Mouse (Mus musculus): ENCODE measurements around the gene Gm4491. TPM values are rescaled to one million over a fixed set of nuclear protein-coding genes. Genes with fewer than 3 reads are reported as not detected.

The Gm4491 gene
- total RNA-seq, 2 experiments from 2014 or later = not detected

DNA sequence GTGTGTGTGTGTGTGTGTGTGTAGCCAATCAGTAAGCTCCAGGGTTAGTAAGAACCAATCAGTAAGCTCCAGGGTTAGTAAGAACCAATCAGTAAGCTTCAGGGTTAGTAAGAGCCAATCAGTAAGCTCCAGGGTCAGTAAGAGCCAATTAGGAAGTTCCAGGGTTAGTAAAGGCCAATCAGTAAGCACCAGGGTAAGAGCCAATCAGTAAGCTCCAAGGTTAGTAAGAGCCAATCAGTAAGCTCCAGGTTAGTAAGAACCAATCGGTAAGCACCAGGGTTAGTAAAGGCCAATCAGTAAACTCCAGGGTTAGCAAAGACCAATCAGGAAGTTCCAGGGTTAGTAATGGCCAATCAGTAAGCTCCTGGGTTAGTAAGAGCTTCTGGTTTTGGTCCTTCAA, 32.8 kb downstream of the Gm4491 start:
- no peak for DNase-seq

DNA sequence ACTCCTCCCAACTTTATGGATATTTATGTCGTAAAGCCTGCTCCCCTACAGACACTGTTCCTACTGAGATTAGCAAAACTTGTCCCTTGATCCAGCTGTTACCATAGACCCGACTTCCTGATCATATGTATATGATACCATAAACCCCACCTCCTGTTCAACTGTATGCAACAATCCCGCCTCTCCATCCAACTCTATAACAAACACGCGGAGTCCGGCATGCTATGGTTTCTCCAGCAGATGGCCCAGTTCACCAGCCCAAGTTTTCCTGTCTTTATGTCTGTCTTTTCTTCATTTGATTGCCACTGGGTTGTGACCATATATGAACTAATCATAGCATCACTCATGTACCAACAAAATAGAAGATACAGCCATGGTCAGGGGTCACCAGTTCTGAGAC, 40.1 kb downstream of the Gm4491 start:
- no peak for DNase-seq

DNA sequence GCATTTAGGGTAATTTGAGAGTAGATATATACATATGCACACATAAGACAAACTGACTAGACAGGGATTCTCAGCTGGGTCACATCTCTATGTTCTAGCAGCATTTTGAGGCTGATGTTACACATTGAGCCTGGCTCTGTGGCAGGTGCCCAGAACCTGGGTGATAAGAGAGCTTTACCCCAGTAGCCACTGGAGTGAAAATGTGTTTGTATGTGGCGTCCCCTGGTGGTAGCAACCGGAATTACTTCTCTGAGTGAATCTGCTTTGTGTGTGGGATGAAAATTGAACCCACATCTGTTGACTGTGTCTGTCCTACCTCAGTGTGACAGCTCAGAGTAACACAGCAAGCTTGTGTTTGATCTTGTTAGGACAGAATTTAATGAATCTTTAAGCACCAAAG, 45.8 kb downstream of the Gm4491 start:
- DNase-seq = peak; percentile 61

DNA sequence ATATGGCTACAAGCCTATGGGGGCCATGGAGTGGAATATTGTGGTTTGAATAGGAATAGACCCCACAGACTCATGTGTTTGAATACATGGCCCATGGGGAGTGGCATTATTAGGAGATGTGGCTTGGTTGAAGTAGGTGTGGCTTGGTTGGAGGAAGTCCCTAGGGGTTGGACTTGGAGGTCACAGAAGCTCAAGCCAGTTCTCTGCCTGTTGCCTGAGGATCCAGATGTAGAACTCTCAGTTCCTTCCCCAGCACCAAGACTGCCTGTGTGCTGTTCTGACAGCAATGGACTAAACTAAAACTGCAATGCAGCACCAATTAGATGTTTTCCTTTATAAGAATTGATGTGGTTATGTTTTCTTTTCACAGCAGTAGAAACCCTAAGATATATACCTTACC, 49.6 kb downstream of the Gm4491 start:
- no peak for DNase-seq

Other genes starting within 250 kb of the Gm4491 start
- gene Zmym2, start 229.2 kb downstream of the Gm4491 start, total RNA-seq (2021) = 10 to 100 TPM; 41.1 to 48.8 TPM
- gene Gja3, start 57.8 kb downstream of the Gm4491 start, total RNA-seq (2021) = 10 to 100 TPM; 33.4 to 39.4 TPM
- gene Gjb2, start 11.2 kb downstream of the Gm4491 start, total RNA-seq (2021) = under 1 TPM in 1 of 2 experiments, not detected in 1; 0.14 TPM
- gene Gjb6, start 17.7 kb upstream of the Gm4491 start, total RNA-seq (2021) = not detected